Mouse (Mus musculus) megakaryocyte, embryonic 14.5 days (primary cell): ENCODE data around the gene Pqbp1.
"Not testable (repeated sequence)": the region's sequence is repeated elsewhere in the genome, so short reads cannot be mapped to it uniquely, and the experiment has no call there.

Experiments used
- FLI1 ChIP-seq: IDR thresholded peaks from 2 replicates; pipeline ENCODE4 v1.6.1; 2012; ENCODE audit warnings: low read length, inconsistent platforms, mixed read lengths
- GATA1 ChIP-seq: IDR thresholded peaks from 3 replicates; pipeline ENCODE4 v1.6.1; 2012; ENCODE audit warnings: mixed read lengths, low read length, inconsistent platforms, borderline replicate concordance

GRCm38 (mm10) chrX:7909242-7909641, 10.2 kb upstream of the Pqbp1 start, which contains the start of gene Gm10490:
- TF ChIP-seq GATA1, FLI1: not testable (repeated sequence)
